Mouse (Mus musculus): Measurements from ENCODE around the gene Atp2a1.

Atp2a1 gene

GRCm38 (mm10) chr7:126472713-126473112 is 9.8 kb upstream of the Atp2a1 start:
- no peak for DNase-seq (ENCODE audit: low read depth, low spot score)

DNA sequence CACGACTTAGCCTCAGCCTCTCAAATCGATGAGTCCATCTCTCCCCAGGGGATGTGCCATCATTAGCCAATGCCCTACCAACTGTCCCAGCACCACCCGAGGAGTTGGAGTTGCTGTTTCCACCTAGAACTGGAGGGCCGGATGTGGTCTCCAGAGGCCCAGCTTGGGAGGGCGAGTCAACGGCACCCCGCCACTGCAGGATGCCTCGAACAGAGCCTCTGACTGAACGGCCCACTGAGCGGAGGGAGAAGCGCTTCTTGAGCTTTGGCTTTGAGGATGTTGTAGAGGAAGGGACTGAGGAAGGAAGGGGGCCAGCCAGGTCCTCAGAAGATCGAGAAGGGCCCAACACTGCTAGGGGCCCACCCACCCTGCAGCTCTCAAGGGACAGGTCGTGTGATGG is 9.4 kb upstream of the Atp2a1 start:
- no peak for DNase-seq (ENCODE audit: low read depth, low spot score)

DNA sequence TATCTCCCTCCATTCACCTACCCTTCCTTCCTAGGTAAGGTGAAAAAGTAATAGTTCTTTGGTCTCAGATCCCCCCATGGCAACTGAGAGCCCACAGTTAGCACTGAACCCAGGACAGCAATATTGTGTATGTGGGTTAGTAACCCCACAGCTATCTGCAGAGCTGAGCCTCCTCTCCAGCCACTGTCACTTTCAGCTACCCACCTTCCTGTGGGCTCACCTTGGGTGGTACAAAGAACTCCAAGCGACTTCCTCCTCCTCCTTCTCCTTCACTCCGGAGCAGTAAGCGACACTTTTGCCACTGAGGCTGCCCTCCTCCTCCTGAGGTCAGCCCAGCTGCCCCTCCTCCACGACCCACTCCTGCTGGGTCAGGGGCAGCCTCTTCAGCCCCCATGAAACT is 8.9 kb upstream of the Atp2a1 start:
- DNase-seq (ENCODE audit: low read depth, low spot score): no peak

GRCm38 (mm10) chr7:126471361-126471760 is 8.5 kb upstream of the Atp2a1 start:
- no peak for DNase-seq (ENCODE audit: low read depth, low spot score)

GRCm38 (mm10) chr7:126470077-126470476 is 7.2 kb upstream of the Atp2a1 start:
- no peak for DNase-seq (ENCODE audit: low read depth, low spot score)

GRCm38 (mm10) chr7:126467834-126468627 is 5.1 kb upstream of the Atp2a1 start:
- no peak for DNase-seq (ENCODE audit: low read depth, low spot score)

DNA sequence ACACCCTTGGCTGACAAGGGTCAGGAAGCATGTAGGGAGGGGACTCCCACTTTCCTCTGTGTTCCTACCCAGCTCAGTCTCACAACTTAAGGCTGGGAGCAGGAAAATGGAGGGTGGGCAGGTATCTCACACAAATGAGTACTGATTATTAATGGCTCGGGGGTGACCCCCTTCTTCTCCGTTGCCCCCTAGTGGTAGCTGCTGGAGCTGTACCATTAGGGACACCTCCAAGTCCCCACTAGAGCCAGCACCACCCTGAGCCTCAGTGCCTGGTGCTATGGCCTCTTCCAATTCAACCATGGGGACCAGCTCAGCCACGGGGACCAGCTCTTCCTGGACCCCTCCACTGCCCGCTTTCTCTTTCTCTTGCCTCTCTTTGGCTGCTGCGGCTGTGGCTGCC is 4.4 kb upstream of the Atp2a1 start:
- DNase-seq (ENCODE audit: low read depth, low spot score): peak; percentile 68

- DNase-seq (ENCODE audit: low read depth, low spot score): no peak
Observed at GRCm38 (mm10) chr7:126466707-126467106, 3.8 kb upstream of the Atp2a1 start.

- DNase-seq (ENCODE audit: low read depth, low spot score): no peak
Observed at GRCm38 (mm10) chr7:126466116-126466515, 3.2 kb upstream of the Atp2a1 start.

DNA sequence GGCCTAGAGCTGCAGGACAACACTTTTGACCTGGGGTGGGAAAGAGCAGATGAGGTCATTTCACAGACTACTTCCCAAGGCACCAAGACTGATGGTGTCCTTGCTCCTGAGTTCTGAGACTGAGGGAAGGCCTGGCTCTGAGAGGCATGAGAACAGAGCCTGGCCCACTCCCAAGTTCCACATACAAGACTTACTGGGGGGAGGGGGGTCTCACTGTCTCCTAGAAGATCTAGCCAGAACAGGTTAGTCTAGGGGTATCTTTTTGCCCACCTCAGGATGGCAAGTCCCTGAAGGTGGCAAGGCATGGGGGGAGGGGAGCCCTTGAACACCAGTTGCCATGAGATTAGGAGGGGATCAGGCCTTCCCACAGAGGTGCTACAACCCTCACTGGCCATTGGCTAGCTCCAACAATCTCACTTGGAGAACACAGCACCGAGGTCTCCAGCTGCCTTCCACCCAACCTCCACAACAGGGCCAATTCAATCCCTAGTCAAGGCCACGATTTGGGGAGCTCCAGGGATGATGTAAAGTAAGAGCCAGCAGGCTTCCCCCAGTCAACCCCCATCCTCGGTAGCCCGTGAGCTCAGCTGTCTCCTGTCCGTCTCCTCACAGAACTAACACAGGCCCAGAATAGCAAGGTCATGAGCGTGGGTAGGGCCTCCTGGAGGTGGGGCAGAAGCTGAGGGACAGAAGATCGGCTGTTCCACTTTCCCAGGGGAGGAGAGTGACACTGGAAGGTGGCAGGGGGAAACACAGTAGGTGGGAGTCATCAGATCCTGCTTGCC is 2.5 kb upstream of the Atp2a1 start:
- DNase-seq (ENCODE audit: low read depth, low spot score): no peak

DNA sequence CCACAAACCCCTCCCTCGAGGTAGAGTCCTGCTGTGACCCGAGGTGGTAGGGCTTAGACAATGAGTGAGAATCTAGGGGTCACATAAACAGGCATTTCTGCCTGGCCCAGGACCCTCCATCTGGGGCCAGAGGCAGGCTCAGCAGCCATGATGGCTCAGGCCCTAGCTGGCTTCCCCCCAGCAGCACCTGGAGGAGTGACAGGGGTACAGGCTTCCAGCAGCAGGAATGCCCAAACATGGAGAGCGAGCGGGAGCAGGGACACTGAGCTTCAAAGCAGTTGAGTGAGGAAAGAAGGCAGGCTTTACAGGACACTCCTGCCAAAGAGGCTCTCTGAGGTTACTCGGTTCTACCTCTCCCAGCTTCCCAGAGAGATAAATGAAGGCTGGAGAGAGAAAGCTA is 1.9 kb upstream of the Atp2a1 start:
- no peak for DNase-seq (ENCODE audit: low read depth, low spot score)

DNA sequence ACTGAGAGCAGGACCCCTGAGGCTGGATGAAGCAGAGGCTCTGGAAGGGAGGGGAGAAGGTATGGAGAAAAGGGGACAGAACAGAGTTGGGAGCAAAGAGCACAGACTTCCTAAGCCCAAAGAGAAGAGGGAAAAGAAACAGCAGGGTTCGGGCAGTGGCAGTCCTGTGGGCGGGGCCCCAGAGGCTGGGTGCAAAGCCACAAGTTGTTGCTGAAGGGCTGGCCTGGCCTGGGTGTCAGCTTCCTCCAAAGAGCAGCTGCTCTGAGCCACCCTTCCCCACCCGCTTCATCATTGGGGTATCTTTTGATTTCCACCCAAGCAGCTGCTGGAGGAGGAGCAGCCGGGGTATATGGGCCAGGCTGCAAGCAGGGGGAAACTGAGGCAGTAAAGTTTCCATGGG is 1.2 kb upstream of the Atp2a1 start:
- no peak for DNase-seq (ENCODE audit: low read depth, low spot score)

DNA sequence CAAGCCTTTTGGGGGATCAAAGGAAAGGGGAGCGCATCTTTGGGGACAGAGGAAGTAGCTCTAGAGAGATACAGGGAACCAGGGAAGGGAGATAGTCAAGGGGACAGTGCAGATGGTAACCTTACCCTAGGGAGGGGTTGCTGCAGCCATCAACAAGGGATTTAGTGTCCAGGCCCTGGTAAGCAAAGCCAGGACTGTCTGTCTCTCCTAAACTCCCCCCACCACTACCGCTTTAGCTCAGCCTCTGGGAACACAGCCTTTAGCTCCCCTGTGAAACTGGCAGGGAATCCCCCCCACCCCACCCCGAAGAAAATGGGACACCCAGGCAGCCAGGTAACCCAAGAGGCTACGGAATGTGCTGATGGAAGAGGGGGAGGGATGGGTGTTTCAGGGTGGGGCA is 639 bp upstream of the Atp2a1 start:
- no peak for DNase-seq (ENCODE audit: low read depth, low spot score)

- no peak for DNase-seq (ENCODE audit: low read depth, low spot score)
Observed at GRCm38 (mm10) chr7:126461626-126462025, 1.3 kb downstream of the Atp2a1 start.

DNA sequence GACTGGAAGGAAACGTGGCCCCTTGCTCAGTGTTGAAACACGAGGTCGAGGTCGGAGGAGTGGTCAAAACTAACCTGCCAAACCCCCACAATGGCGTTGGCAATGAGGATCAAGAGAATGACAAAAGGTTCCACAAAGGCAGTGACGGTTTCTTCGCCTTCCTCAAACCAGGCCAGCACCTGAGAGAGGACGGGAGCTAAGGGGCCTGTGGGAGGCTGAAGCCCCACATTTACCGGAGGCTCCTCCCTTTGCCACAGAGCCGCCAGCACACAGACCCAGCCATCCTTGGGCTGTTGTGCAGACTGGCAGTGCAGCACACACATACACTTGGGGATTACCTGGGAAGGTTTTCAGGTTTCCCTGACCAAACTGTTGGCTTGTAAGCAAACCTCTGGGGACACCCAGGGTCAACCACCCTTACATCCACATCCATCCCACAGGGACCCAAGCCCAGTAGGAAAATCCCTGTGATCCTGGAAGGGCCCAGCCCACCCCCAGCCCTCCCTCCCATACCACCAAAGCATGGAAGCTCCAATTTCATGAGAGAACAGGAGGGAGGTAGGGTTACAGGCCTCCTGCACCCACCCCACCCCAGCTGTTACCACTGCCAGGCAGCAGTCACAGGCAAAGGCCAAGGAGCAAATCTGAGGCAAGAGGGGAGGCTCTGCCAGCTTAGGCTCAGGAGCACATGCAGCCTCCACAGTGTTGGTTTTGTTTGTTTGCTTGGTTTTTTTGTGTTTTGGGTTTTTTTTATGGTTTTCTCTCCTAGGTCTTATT is 2.1 kb downstream of the Atp2a1 start:
- DNase-seq (ENCODE audit: low read depth, low spot score): no peak

- DNase-seq (ENCODE audit: low read depth, low spot score): no peak
Observed at GRCm38 (mm10) chr7:126458844-126459618, 3.9 kb downstream of the Atp2a1 start.

- no peak for DNase-seq (ENCODE audit: low read depth, low spot score)
Observed at GRCm38 (mm10) chr7:126458225-126458624, 4.7 kb downstream of the Atp2a1 start.

DNA sequence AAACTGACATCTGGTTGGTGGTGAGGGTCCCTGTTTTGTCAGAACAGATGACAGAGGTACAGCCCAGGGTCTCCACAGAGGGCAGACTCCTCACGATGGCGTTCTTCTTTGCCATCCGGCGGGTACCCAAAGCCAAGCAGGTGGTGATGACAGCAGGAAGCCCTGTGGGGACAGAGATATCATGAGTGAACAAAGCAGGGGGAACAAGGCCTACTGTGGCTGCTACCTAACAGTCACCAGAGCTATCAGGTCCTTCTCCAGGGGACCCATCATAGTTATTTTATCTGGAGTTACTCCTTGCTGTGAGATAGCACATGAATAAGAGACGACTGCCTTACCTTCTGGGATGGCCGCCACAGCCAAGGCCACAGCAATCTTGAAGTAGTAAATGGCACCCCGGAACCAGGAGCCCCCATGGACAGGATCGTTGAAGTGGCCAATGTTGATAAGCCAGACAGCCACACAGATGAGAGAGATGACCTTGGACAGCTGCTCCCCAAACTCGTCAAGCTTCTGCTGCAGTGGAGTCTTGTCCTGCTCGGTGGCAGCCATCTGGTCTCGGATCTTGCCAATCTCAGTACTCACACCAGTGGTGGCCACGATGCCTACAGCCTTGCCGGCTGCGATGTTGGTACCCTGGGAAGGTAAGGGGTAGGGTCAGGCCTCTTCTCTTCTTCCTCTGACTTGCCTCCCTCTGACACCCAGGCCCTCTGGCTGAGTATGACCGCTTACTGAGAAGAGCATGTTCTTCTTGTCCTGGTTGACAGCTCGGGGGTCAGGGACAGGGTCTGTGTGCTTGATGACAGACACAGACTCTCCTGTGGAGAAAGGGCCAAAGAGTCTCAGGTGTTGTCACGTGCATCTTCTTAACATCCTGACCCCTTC is 6.3 kb downstream of the Atp2a1 start:
- DNase-seq (ENCODE audit: low read depth, low spot score): no peak

DNA sequence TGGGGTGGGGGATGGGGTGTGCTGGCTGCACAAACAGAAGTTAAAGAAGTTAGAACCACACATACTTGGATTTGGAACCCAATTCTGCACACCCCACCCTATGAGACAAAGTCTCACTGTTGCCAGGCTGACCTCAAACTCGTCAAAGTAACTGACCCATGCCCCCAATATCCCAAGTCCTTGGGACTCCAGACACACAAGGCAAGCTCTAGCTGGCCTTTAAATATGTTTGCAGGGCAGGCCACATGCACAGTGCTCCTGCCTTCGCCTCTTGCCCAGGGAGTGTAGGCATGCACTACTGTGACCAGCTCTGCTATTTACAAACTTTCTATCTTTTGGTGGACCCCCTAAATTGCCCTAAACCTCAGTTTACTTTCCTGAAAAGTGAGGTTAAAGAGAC is 7.7 kb downstream of the Atp2a1 start:
- no peak for DNase-seq (ENCODE audit: low read depth, low spot score)

DNA sequence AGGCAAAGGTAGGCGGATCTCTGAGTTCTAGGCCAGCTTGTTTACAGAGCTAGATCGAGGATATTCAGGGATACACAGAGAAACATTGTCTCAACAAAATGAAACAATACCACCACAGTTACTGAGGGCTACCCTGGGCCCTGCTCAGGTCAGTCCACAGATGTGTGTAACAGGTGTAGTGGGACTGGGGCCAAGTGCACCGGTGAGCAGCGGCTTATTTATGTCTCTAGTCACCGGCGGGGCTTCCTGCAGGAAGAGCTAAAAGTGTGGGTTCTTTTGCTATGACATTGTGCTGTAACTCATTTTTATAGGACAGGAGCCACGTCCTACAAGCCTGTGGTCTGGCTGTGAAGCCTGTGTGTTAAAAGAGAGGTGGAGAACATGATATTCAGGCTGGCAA is 9.0 kb downstream of the Atp2a1 start:
- DNase-seq (ENCODE audit: low read depth, low spot score): no peak

DNA sequence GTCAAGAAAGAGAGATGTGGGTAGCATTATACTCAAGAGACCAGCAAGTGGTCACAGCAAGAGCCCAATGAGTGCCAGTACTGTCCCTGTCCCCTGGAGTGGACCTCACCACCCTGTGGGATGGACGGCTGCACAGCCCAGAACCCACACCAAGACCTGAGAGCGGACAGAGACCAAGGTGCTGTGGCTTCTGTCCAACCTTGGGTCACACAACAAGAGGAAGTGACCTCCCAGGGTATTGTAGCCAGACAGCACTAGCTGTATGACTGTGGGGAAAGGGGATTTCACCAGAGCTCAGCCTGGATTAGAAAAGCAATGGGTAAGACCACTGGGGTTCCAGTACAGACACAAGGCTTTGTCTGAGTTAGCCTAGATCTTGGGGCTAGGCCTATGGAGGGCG is 10.7 kb downstream of the Atp2a1 start:
- no peak for DNase-seq (ENCODE audit: low read depth, low spot score)

All from ES-CJ7 (cell line).